Mouse (Mus musculus): ENCODE results near the gene Izumo1r.

DNA sequence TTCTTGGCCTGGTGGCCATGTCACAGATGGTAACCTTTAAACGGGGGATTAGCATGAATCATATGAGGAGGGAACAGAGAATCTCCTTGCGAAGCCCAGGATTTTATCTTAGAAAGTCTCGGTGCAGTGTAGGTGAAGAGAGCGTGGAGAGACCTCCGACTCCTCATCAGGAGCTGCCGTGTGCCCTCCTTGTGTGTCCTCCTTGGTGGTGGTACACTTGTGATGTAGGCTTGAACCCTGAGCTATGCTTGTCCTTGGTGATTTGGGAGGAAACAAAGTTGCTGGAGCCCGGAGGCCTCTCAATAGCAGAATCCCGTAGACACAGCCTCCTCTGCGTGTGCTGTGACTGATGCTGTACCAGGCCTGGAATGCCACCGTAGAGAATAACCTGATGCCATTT, 32.9 kb downstream of the Izumo1r start:
- TF ChIP-seq TBP (conservative IDR thresholded peaks at IDR 0.05; ENCODE audit: low read depth, low read length) (no peak), USF1 (IDR thresholded peaks at IDR 0.05; ENCODE audit: low read depth, low read length) (no peak), E2F4 (IDR thresholded peaks at IDR 0.05; ENCODE audit: insufficient replicate concordance, low read depth, low read length) (no peak), MXI1 (IDR thresholded peaks at IDR 0.05; ENCODE audit: low read depth, low read length) (no peak), POLR2A (IDR thresholded peaks at IDR 0.05; ENCODE audit: low read depth, low read length) (no peak), SMC3 (IDR thresholded peaks at IDR 0.05; ENCODE audit: low read depth, low read length) (no peak), EP300 (IDR thresholded peaks at IDR 0.05; ENCODE audit: low read length) (no peak), UBTF (IDR thresholded peaks at IDR 0.05; ENCODE audit: low read depth, low read length) (no peak), CTCF (conservative IDR thresholded peaks at IDR 0.05 in 1 of 2, IDR thresholded peaks at IDR 0.05 in 1 of 2; ENCODE audit: low read depth in 2 of 2, low read length in 2 of 2) (no peak), HCFC1 (IDR thresholded peaks at IDR 0.05; ENCODE audit: low read depth, low read length) (no peak)
